Mouse (Mus musculus): ENCODE measurements around the gene D930048N14Rik.
"Not testable (repeated sequence)": the region's sequence is repeated elsewhere in the genome, so short reads cannot be mapped to it uniquely, and the experiment has no call there.

Gene D930048N14Rik

GRCm38 (mm10) chr11:51627907-51628306 lies 22.8 kb upstream of the D930048N14Rik start:
- no peak for DNase-seq (ENCODE audit: low spot score in 2 of 2)

- peak in 1 of 2 experiments; percentile 66 for DNase-seq (ENCODE audit: low spot score in 2 of 2)
Measured at GRCm38 (mm10) chr11:51629651-51630314, 21.0 kb upstream of the D930048N14Rik start.

DNA sequence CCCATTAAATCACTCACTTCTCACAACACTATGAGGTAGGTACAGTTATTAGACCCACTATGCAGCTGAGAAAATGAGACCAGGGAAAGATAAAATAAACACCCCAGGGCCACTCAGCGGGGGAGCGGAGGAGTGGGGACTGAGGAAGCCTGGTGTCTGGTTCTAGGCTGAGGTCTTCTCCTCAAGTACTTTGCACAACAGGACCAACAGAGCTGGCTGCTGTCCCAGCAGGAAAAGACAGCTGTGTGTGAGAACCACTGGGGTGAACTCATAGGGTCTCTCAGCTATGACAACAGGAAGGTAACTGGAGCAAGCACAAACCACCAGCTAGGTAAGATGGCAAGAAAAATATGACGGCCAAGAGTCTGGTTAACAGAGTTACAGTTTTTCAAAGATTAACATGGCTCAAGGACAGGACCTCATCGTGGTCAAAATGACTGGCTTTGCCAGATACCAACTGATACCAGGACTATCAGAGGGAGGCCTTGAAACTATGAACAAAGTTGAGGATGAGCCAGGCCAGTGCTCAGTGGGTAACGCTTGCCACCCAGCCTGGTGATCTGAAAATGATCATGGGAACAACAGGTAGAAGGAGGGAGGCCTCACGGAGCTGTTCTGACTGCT lies 18.5 kb upstream of the D930048N14Rik start:
- DNase-seq (ENCODE audit: low spot score in 2 of 2), result no peak

DNA sequence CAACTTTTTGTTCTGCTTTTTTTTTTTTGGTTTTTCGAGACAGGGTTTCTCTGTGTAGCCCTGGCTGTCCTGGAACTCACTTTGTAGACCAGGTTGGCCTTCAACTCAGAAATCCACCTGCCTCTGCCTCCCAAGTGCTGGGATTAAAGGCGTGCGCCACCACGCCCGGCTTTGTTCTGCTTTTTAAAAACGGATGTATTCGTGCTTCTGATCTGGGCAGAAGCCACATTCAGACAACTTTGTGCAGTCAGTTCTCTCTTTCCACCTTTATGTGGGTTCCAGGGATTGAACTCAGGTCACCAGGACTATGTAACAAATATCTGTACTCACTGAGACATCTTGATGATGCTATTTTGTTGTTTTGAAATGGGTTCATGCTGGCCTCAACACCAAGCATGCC lies 17.6 kb upstream of the D930048N14Rik start:
- DNase-seq (ENCODE audit: low spot score in 2 of 2), result not testable (repeated sequence)

DNA sequence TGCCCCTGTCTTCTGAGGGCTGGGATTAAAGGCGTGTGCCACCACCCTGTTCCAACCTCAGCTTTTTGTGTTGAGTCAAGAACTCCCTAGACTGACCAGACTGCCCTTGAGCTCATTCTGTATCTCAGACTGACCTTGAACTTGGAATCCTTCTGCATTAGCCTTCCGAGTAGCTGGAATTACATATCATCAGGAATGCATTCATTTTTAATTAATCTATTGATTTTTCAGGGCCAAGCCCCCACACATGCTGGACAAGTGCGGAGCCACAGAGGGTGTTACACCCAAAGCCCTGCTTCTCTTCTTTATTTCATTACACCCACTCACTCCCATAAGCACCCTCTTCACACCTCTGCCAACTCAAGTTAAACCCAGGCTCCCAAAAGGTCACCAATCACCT lies 17.0 kb upstream of the D930048N14Rik start:
- no peak for DNase-seq (ENCODE audit: low spot score in 2 of 2)

DNA sequence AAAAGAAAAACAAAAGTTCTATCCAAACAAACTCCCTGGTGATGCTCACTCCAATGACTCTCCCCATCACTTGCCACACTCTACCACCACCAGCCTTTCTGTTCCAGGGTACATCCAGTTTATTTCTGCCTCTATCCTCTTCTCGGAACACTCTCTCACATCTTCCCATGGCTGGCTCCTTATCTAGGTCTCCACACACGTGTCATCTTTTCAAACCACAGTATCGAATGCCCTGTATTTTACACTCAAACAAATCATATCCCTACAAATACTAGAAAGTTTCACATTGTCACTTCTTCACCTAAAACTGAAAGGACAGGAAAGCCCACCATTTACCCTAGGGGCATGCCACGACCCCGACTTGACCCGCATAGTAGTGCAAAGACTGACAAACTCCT lies 15.6 kb upstream of the D930048N14Rik start:
- DNase-seq (ENCODE audit: low spot score in 2 of 2), result no peak

DNA sequence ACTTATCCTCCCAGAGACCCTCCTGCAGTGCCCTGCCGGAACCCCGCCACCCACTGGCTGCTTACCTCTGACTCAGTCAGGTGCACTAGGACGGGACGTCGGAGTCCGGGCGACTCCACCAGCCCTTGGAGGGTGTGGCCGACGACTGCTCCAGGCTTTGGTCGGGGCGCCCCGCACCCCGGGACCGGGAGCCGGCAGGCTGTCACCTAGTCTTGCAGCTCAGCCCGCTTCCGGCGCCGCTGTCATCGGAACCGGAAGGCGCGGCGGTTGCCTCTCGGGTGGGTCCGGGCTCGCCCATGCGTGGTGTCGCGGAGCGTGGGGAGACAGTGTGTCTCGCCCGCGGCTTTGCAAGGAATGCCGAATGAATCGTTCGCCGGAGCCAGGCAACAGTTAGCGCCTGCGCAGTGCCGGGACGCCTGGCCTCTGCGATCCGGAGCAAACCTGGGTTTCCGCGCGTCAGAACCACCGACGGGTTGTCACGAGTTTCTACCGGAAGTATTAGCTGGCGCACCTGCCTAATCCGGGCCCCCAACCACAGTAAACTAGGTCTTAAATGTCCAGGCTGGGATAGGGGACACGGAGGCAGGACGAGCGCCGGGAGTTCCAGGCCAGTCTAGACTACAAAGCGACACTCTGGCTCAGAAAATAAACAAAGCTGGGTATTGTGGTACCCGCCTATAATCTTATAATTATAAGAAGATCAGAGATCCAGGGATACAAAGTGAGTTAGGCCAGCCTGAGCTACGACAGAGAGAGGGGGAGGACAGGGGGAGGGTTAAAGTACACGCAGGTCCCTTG lies 15.0 kb upstream of the D930048N14Rik start, which contains the start of gene Rmnd5b:
TSS of gene Rmnd5b (minus strand) at position 372 of the 798 bp plus-strand sequence.
- DNase-seq (ENCODE audit: low spot score in 2 of 2), result peak; percentile 97

GRCm38 (mm10) chr11:51636323-51636684 lies 14.4 kb upstream of the D930048N14Rik start:
- DNase-seq (ENCODE audit: low spot score in 2 of 2), result peak; percentile 69 to 73

- DNase-seq (ENCODE audit: low spot score in 2 of 2), result peak; percentile 54 to 55
Measured at GRCm38 (mm10) chr11:51637971-51638414, 12.8 kb upstream of the D930048N14Rik start.

DNA sequence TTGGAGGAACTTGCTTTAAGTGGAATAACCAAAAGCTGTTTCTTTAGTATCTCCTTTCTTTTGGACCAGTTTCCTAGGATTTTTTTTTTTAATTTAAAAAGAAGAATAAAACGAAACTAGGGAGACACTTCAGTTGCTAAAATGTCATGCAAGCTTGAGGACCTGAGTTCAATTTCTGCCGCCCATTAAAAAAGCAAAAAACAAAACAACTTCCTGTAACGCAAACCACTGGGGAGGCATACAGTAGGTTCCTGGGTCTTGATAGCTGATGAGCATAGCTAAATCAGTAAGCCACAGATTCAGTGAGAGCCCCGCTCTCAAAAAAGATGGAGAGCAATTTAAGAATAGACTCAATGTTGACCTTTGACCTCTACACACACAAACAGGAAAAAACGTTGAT lies 12.3 kb upstream of the D930048N14Rik start:
- no peak for DNase-seq (ENCODE audit: low spot score in 2 of 2)

DNA sequence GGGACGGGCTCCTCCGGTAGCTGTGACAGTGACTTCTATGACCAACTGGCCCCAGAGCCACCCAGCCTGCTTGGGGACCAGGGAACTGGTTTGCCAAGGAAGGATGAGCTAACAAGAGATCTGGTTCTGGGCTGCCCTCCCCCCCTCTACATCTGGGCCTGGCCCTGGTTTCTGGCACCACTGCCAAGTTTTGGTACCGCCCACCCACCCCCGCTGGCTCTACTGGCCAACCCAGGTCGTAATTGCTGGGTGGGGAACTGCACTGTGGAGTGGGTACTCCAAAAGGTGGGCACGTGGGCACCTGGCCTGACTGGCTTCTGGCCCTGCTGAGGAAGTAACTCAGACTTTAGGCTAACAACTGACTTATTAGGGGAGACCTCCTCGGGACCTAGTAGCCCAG lies 10.0 kb upstream of the D930048N14Rik start:
- peak in 1 of 2 experiments; percentile 18 for DNase-seq (ENCODE audit: low spot score in 2 of 2)

DNA sequence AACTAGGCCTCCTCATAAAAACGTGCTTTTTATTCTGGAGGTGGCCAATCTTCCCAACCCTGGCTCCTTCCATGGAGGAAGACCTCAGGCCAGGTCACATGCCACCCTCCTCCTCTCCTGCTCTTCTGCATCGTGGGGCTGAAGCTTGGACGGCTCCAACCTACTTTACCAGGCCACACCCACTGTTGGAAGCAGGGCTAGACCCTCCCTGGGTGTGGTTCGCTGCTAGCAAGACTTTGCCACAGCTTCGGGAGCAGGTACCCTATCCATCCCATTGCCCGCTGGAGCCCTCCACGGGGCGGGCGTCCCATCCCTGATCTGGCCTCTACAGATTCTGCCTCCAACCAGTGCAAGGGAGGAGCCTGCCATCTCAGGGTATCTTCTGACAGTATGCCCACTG lies 7.6 kb upstream of the D930048N14Rik start:
- DNase-seq (ENCODE audit: low spot score in 2 of 2), result no peak

- DNase-seq (ENCODE audit: low spot score in 2 of 2), result peak in 1 of 2 experiments; percentile 43
Measured at GRCm38 (mm10) chr11:51643761-51644160, 7.0 kb upstream of the D930048N14Rik start.

DNA sequence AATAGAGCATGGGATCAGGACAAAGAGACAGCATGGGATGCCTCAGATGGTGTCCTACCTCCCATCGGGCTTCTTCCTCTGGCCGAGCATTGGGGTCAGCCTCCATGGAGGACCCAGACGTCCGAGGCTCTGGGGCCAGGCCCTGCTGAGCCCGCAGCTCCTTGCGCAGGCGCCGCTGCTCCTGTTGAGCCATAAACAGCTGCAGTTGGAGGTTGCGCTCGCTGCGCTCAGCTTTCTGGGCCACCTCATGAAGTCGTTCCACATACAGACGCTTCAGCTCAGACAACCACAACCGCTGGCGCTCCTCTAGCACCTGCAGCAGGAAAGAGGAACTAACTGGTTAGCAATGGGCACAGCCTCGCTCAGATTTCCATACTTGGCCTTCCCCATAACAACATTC lies 6.5 kb upstream of the D930048N14Rik start:
- peak in 1 of 2 experiments; percentile 21 for DNase-seq (ENCODE audit: low spot score in 2 of 2)

DNA sequence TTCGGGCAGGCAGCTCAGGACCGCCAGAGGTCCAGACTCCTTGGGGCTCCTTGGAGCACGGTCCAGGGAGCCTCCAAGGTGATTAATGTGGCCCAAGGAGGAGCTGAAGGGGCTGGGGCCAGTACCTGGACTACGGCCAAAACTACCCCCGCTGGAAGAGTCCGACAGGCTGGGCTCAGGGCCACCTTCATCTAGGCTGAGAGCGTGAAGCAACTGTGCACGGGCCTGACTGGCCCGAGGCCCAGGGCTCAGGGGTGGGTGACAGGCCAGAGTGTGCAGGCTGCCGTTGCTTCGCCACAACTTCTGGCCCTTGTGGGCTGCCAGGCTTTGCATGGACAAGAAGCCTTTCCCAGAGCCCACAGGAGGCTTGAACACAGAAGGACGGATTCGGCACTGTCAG lies 5.5 kb upstream of the D930048N14Rik start:
- peak in 1 of 2 experiments; percentile 36 for DNase-seq (ENCODE audit: low spot score in 2 of 2)

GRCm38 (mm10) chr11:51646245-51646644 lies 4.5 kb upstream of the D930048N14Rik start:
- DNase-seq (ENCODE audit: low spot score in 2 of 2), result peak in 1 of 2 experiments; percentile 20

- peak in 1 of 2 experiments; percentile 21 for DNase-seq (ENCODE audit: low spot score in 2 of 2)
Measured at GRCm38 (mm10) chr11:51646751-51647667, 3.7 kb upstream of the D930048N14Rik start.

DNA sequence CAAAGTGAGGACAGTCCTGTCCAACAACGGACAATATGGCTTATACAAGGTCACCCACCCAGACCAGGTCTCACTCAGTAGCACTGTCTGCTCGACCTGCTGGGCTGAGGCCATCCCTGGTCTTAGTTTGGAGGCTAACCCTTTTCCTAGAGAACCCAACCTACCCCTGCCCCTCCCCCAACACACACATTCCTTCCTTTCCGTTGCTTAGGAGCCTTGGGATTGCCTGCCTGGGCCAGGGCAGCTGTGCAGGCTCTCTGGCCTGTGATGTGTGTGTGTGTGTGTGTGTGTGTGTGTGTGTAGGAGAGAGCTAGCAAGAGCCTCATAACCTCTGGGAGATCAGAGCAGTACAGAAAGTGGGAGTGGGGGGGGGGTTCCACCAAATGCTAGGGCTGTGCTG lies 2.2 kb upstream of the D930048N14Rik start:
- peak in 1 of 2 experiments; percentile 21 for DNase-seq (ENCODE audit: low spot score in 2 of 2)

DNA sequence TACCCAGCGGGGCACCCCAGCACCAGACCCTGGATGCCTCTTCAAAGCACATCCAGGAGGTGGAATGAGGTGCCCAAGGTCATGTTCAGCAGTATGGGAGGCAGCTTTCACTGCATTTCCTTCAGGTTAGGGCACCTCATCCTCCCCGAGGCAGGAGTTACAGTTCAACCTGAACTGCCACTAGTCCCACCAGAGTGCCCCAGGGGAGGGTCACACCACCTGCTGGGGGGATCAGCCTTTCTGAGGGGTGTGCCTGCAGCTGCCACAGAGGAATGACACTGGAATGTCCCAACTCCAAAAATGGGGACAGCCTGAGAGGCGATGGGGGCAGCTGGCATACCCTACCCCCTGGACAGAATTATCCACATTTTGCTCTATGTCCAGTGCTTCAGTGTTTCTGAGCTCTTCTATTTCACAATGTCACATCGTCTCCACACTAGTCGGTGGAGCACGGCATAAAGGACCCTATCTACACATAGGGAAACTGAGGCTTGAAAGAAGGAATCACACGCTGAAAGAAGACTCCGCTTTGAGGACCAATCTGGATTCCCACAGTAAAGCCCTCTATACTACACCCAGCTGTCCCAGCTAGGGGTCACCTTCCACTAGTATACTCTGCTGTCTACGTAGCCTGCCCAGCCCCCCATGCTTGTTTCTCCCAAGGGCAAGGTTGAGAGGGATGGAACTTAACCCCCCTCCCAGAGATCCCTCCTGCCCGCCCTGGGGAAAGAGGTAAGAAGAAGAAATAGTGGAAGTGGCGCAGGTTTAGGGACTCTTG lies 1.5 kb upstream of the D930048N14Rik start:
- peak in 1 of 2 experiments; percentile 19 for DNase-seq (ENCODE audit: low spot score in 2 of 2)

- DNase-seq (ENCODE audit: low spot score in 2 of 2), result peak in 1 of 2 experiments; percentile 41
Measured at GRCm38 (mm10) chr11:51649889-51650199, 910 bp upstream of the D930048N14Rik start.

- peak in 1 of 2 experiments; percentile 25 for DNase-seq (ENCODE audit: low spot score in 2 of 2)
Measured at GRCm38 (mm10) chr11:51650261-51650660, 493 bp upstream of the D930048N14Rik start.
